Mouse (Mus musculus) E14TG2a.4 (cell line): ENCODE measurements around the gene Peg10.
"Not testable (repeated sequence)": the region's sequence is repeated elsewhere in the genome, so short reads cannot be mapped to it uniquely, and the experiment has no call there.

Source experiments
- H3K27me3 ChIP-seq: 2 replicates; pipeline ENCODE4 v1.6.1; 2014; ENCODE audit warnings: low read length, control low read depth; ENCODE audit not compliant: insufficient read depth
- H3K36me3 ChIP-seq: 2 replicates; pipeline ENCODE4 v1.6.1; 2014; ENCODE audit warnings: low read length, control low read depth; ENCODE audit not compliant: insufficient read depth
- H3K4me1 ChIP-seq: replicated peaks from 2 replicates; pipeline ENCODE4 v1.6.1; 2014; ENCODE audit warnings: low read depth, low read length, control low read depth
- H3K4me3 ChIP-seq: replicated peaks from 2 replicates; pipeline ENCODE4 v1.5.1; 2014; ENCODE audit warnings: mild to moderate bottlenecking, low read length
- H3K9me3 ChIP-seq: 2 replicates; pipeline ENCODE4 v1.6.1; 2014; ENCODE audit warnings: low read length, control low read depth
- CTCF ChIP-seq: conservative IDR thresholded peaks from 2 replicates; pipeline ENCODE4 v1.5.1; 2014; ENCODE audit warnings: low read length
- NANOG ChIP-seq: IDR thresholded peaks from 2 replicates; pipeline ENCODE4 v1.6.1; 2014; ENCODE audit warnings: borderline replicate concordance, low read length, mixed read lengths
- POU5F1 ChIP-seq: IDR thresholded peaks from 2 replicates; pipeline ENCODE4 v1.6.1; 2014; ENCODE audit warnings: low read length, borderline replicate concordance

Peg10 gene

DNA sequence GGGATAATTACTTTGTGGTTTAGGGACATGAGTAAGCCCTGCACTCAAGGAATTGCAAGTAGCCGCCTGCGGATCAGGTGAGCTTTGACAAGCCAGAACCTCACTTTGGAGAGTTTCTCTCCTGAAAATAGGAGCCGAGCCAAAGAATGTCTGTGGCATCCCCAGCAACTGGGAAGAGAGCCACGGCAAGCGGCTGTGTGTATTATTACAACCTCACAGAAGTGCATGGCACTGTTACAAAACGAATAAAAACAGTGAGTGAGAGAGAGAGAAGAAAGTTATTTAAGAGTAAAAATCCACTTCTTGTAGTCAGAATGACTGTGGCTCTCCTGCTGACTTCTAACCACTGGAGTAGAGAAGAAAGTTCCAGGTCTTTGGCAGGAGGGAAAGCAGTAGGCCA is 6.6 kb upstream of the Peg10 start:
- TF ChIP-seq CTCF (no peak), NANOG (no peak), POU5F1 (no peak)
- Histone ChIP-seq H3K36me3 (no peaks in the 10 kb centered on the region), H3K27me3 (peaks cover 56% of the 10 kb centered on the region), H3K4me3 (no peak overlapping the region), H3K4me1 (peaks cover 40% of the 10 kb centered on the region), H3K9me3 (peaks cover 2% of the 10 kb centered on the region; the same call in 1 of the 2 replicates)

DNA sequence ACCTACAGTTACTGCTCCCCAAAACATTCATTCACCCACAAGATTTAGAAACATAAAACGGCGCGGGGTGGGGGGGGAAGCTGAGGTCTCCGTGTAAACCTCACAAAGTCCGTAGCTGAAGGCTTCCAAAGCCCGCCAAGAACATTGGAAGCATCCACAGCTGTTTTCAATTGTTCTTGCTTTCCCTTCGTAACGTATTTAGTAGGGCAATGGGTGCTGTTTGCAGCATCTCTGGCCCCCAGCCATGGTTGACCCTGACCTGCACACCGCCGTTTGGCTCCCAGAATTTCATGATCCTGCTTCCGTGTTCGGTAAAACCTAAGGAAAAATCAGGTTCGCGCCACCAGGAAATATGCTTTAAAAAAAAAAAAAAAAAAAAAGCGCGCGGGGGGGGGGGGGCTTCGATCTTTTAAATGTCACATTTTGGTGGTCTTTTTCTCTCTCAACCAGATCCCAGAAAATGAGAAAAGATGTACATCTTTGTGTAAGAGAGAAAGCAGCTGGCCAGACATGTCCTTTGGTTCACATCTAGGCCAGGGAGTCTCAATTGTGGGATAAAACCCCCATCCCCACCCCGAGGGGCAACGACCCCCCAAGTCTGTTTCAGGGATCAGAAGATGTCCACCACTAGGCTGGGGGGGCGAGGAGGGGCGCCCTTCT is 940 bp upstream of the Peg10 start:
- TF ChIP-seq POU5F1 (no peak), CTCF (no peak), NANOG (no peak)
- H3K27me3 ChIP-seq: peaks cover 41% of the 10 kb centered on the region
- H3K4me1 ChIP-seq: peaks cover 8% of the 10 kb centered on the region
- H3K4me3 ChIP-seq: peak overlapping the region; percentile 67
- H3K9me3 ChIP-seq: peaks cover 35% of the 10 kb centered on the region
- H3K36me3 ChIP-seq: no peaks in the 10 kb centered on the region; the same call in 1 of the 2 replicates

DNA sequence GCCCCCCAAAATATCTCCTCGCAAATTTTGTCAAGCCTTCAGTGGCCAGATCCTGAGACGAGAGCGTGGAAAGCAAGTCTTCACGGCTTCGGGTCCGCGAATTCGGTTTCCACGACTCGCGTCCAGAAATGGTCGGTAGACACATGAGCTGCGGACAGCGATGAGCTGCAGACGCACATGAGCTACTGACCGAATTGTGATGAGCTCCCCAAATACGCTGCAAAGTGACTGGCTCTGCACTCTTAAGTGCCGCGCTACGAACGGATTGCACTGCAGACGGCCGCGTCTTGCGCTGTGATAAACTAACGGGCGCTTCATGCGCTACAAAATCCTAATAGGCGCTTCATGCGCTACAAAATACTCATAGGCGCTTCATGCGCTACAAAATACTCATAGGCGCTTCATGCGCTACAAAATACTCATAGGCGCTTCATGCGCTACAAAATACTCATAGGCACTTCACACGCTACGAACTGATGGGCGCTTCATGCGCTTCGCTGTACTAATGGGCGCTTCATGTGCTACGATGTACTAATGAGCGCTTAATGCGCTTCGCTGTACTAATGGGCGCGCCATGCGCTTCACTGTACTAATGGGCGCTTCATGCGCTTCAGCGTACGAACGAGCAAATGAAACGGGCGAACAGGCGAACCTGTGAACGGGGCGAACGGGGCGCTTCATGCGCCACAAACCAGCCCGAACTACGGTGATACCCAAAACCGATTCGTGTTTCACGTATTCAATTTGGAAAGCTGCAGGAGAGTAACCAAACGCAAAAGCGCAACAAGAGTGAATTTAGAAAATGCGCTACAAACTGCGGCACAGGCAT is 785 bp downstream of the Peg10 start:
- H3K36me3 ChIP-seq: no peaks in the 10 kb centered on the region; the same call in 1 of the 2 replicates
- H3K4me3 ChIP-seq: peak overlapping the region; percentile 76
- TF ChIP-seq POU5F1: no peak; the same call in 1 of the 2 replicates
- TF ChIP-seq NANOG: no peak
- no peak for TF ChIP-seq CTCF
- peaks cover 35% of the 10 kb centered on the region for H3K9me3 ChIP-seq
- peaks cover 8% of the 10 kb centered on the region for H3K4me1 ChIP-seq
- H3K27me3 ChIP-seq: peaks cover 24% of the 10 kb centered on the region

DNA sequence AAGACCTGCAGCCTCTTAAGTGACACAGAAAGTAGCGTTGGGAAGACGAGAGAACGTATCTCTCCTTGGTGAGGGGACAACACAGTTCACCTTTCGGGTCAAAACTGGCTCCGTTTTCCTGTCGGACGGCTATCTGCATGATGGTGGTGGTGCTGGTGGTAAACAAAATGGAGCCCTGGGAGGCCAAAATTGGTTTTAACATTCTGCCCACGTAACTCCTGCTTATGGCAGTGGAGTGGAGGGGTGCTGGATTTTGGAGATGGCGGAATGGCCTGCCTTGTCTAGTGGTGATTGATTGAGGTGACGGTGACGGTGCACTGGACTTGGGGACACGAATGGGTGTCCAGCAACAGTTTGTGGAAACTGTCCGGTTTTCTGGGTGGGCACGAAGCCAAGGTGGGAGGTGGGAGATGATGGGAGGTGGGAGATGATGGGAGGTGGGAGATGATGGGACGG is 1.4 kb downstream of the Peg10 start:
- Histone ChIP-seq H3K9me3 (peaks cover 35% of the 10 kb centered on the region), H3K27me3 (peaks cover 22% of the 10 kb centered on the region), H3K4me3 (peak overlapping the region; percentile 76), H3K36me3 (no peaks in the 10 kb centered on the region; the same call in 1 of the 2 replicates), H3K4me1 (peaks cover 8% of the 10 kb centered on the region)
- TF ChIP-seq POU5F1: no peak
- no peak for TF ChIP-seq NANOG
- no peak for TF ChIP-seq CTCF

DNA sequence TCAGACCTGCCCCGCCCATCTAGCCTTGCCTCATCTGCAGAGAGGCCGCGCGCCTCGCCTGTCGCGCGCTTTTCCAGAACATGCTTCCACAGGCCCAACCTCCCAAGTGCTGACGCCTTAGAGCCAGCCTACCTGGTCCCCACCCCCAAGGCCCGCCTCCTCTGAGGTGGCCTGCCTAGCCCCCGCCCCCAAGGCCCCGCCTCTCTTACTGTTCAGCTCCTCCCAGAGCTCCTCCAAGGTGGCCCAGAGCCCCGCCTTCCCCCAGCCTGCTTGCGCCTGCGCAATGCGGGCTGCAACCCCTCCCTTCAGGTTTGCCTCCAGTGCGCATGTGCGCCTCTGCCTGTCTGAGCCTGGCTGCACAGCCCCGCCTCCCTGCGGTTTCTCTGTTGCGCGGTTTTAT is 2.0 kb downstream of the Peg10 start:
- Histone ChIP-seq H3K27me3 (peaks cover 20% of the 10 kb centered on the region), H3K4me1 (peaks cover 8% of the 10 kb centered on the region), H3K9me3 (peaks cover 35% of the 10 kb centered on the region), H3K36me3 (no peaks in the 10 kb centered on the region; the same call in 1 of the 2 replicates), H3K4me3 (no peak overlapping the region)
- no peak for TF ChIP-seq CTCF
- no peak for TF ChIP-seq POU5F1
- TF ChIP-seq NANOG: no peak

DNA sequence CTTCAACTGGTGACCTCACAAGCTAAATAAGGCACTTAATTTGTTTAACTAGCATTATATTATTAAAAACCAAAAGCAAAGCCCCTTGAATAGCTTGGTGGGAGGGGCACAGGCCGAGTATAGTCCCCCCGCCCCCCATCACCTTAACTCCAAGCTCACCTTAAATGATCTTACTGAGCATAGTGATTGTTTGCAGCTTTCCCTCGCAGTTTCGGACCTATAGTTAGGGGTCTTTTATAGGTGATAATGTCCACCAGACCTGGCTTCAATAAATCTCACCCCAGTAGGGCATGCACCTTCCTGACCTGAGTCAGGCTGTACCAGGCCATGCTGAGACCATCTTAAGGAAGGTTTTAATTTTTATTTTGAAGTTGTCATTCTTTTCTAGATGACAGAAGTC is 4.2 kb downstream of the Peg10 start:
- Histone ChIP-seq H3K4me3 (no peak overlapping the region), H3K27me3 (peaks cover 19% of the 10 kb centered on the region), H3K36me3 (peaks cover 13% of the 10 kb centered on the region; the same call in 1 of the 2 replicates), H3K9me3 (peaks cover 48% of the 10 kb centered on the region), H3K4me1 (peaks cover 8% of the 10 kb centered on the region)
- no peak for TF ChIP-seq POU5F1
- no peak for TF ChIP-seq NANOG
- TF ChIP-seq CTCF: no peak

DNA sequence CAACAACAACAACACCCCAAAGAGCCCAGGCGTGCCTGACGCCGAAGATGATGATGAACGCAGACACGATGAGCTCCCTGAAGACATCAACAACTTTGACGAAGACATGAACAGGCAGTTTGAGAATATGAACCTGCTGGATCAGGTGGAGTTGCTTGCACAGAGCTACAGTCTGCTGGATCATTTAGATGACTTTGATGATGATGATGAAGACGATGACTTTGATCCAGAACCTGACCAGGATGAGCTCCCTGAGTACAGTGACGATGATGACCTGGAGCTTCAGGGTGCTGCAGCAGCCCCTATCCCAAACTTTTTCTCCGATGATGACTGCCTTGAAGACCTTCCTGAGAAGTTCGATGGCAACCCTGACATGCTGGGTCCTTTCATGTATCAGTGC is 7.2 kb downstream of the Peg10 start:
- no peaks in the 10 kb centered on the region for H3K4me1 ChIP-seq
- H3K27me3 ChIP-seq: no peaks in the 10 kb centered on the region
- TF ChIP-seq POU5F1 (no peak), CTCF (no peak)
- peaks cover 16% of the 10 kb centered on the region for H3K36me3 ChIP-seq
- H3K9me3 ChIP-seq: peaks cover 31% of the 10 kb centered on the region
- no peak overlapping the region for H3K4me3 ChIP-seq

DNA sequence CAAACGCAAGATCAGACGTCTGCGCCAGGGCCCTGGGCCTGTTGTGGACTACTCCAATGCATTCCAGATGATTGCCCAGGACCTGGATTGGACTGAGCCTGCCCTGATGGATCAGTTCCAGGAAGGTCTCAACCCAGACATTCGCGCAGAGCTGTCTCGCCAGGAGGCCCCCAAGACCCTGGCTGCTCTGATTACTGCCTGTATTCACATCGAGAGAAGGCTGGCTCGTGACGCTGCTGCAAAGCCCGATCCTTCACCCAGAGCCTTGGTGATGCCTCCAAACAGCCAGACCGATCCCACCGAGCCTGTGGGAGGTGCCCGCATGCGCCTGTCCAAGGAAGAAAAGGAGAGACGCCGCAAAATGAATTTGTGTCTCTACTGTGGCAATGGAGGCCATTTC is 7.8 kb downstream of the Peg10 start:
- H3K4me1 ChIP-seq: no peaks in the 10 kb centered on the region
- no peaks in the 10 kb centered on the region for H3K27me3 ChIP-seq
- H3K4me3 ChIP-seq: no peak overlapping the region
- H3K9me3 ChIP-seq: peaks cover 30% of the 10 kb centered on the region
- peaks cover 16% of the 10 kb centered on the region for H3K36me3 ChIP-seq
- TF ChIP-seq POU5F1 (no peak), CTCF (no peak), NANOG (no peak)

DNA sequence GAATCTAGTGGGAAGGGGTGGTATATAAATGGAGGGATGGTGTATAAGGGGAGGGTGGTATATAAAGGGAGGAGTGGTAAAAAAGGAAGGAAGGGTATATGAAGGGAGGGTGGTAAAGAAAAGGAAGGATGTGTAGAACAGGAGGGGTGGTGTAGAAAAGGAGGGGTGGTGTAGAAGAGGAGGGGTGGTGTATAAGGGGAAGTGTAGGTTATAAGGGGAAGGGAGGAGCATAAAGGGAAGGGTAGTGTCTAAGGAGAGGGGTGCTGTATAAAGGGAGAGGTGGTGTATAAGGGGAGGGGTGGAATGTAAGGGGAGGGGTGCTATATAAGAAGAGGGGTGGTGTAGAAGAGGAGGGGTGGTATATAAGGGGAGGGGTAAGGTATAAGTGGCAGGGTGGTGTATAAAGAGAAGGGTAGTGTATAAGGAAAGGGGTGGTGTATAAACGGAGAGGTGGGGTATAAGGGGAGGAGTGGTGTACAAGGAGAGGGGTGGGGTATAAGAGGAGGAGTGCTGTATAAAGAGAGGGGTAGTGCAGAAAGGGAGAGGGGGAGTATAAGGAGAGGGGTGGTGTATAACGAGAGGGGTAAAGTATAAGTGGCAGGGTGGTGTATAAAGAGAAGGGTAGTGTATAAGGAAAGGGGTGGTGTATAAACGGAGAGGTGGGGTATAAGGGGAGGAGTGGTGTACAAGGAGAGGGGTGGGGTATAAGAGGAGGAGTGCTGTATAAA is 14.5 kb downstream of the Peg10 start:
- H3K9me3 ChIP-seq, H3K4me3 ChIP-seq, H3K36me3 ChIP-seq, H3K27me3 ChIP-seq, H3K4me1 ChIP-seq: not testable (repeated sequence)
